Mouse (Mus musculus) hindbrain, embryonic 16.5 days (tissue): ENCODE data around the gene Cep85l. TPM values are rescaled to one million over a fixed set of nuclear protein-coding genes. Genes with fewer than 3 reads are reported as not detected.

ENCODE experiments used
- ATAC-seq: fragments of 200-750 bp; cut with Nextera tagmentation; 2 replicates; pipeline ENCODE4 v1.8.0; 2017; ENCODE audit warnings: moderate TSS enrichment, moderate library complexity
- H3K27ac ChIP-seq: fragments of 300-500 bp; sonication (generic); 2 replicates; pipeline ENCODE4 v1.5.1; 2014; ENCODE audit warnings: low read depth, mild to moderate bottlenecking, control low read depth, low read length, moderate library complexity
- H3K27me3 ChIP-seq: fragments of 300-500 bp; sonication (generic); replicated peaks from 2 replicates; pipeline ENCODE4 v1.6.1; 2014; ENCODE audit warnings: low read length; ENCODE audit not compliant: control insufficient read depth, insufficient read depth
- H3K36me3 ChIP-seq: fragments of 300-500 bp; sonication (generic); 2 replicates; pipeline ENCODE4 v1.6.1; 2014; ENCODE audit warnings: mild to moderate bottlenecking, low read length, moderate library complexity, mixed read lengths; ENCODE audit not compliant: control insufficient read depth, insufficient read depth
- H3K4me1 ChIP-seq: fragments of 300-500 bp; sonication (generic); 2 replicates; pipeline ENCODE4 v1.6.1; 2014; ENCODE audit warnings: low read depth, low read length; ENCODE audit not compliant: control insufficient read depth, insufficient read depth
- H3K4me2 ChIP-seq: fragments of 300-500 bp; sonication (generic); 2 replicates; pipeline ENCODE4 v1.6.1; 2014; ENCODE audit warnings: mild to moderate bottlenecking, low read length, control low read depth, moderate library complexity
- H3K4me3 ChIP-seq: fragments of 300-500 bp; sonication (generic); 2 replicates; pipeline ENCODE4 v1.5.1; 2014; ENCODE audit warnings: mild to moderate bottlenecking, low read length, control low read depth, moderate library complexity
- H3K9ac ChIP-seq: fragments of 300-500 bp; sonication (generic); 2 replicates; pipeline ENCODE4 v1.6.1; 2014; ENCODE audit warnings: low read depth, mild to moderate bottlenecking, control low read depth, low read length, moderate library complexity
- H3K9me3 ChIP-seq: fragments of 300-500 bp; sonication (generic); 2 replicates; pipeline ENCODE4 v1.6.1; 2014; ENCODE audit warnings: mild to moderate bottlenecking, low read length, moderate library complexity; ENCODE audit not compliant: control insufficient read depth
- WGBS: fragments of 180-500 bp; shearing (Covaris S2); extraction: QIAGEN DNeasy Blood & Tissue Kit; methylation state at CpG from one replicate; pipeline ENCODE4 v1.1.7; 2014; 5-methylcytosine and 5-hydroxymethylcytosine counted together
- polyA plus RNA-seq: library from polyadenylated mRNA; unstranded; fragments of >200 nt; fragmentation: Nextera tagmentation; extraction: Ambion mirVana; gene quantifications from 2 replicates; pipeline ENCODE4 v1.2.1, GENCODE M21; 2015

Gene Cep85l
- polyA plus RNA-seq, 1 experiment from 2014 or later: 4.4 TPM

DNA sequence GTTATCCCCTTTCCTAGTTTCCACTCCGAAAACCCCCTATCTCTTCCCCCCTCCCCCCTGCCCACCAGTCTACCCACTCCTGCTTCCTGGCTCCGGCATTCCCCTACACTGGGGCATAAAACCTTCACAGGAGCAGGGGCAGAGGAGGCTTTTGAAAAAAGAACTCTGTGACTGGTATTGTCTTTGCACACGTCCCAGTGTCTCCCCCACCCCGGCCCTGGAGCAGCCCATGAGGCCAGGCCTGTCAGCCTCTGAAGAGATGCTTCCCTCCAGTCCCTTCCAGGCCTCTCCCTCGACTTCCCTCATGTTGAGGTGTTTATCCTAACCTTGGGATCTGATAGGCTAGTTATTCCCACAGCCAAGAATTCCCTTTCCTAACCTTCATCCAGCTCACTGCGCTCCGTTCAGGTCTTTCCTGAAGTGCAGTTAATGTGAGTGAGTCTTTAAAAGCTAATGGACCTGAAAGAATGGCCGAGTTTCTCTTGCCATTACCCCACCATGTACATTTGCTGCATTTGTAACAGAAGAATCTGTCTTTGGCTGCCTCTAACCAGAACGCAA is 36.5 kb upstream of the Cep85l start:
- ATAC-seq: no peak
- H3K36me3 ChIP-seq: no peaks in the 10 kb centered on the region
- no peak overlapping the region for H3K27ac ChIP-seq
- no peaks in the 10 kb centered on the region for H3K27me3 ChIP-seq
- no peak overlapping the region for H3K4me3 ChIP-seq
- H3K4me1 ChIP-seq: no peaks in the 10 kb centered on the region
- no peaks in the 10 kb centered on the region for H3K9me3 ChIP-seq
- no peak overlapping the region for H3K4me2 ChIP-seq
- WGBS: 57% methylated on average over 9 of the region's 9 CpGs
- H3K9ac ChIP-seq: no peak overlapping the region

- H3K9ac ChIP-seq: no peak overlapping the region
- WGBS: 84% methylated on average over 9 of the region's 9 CpGs
Measured at GRCm38 (mm10) chr10:53415252-53415651, 35.5 kb upstream of the Cep85l start.

DNA sequence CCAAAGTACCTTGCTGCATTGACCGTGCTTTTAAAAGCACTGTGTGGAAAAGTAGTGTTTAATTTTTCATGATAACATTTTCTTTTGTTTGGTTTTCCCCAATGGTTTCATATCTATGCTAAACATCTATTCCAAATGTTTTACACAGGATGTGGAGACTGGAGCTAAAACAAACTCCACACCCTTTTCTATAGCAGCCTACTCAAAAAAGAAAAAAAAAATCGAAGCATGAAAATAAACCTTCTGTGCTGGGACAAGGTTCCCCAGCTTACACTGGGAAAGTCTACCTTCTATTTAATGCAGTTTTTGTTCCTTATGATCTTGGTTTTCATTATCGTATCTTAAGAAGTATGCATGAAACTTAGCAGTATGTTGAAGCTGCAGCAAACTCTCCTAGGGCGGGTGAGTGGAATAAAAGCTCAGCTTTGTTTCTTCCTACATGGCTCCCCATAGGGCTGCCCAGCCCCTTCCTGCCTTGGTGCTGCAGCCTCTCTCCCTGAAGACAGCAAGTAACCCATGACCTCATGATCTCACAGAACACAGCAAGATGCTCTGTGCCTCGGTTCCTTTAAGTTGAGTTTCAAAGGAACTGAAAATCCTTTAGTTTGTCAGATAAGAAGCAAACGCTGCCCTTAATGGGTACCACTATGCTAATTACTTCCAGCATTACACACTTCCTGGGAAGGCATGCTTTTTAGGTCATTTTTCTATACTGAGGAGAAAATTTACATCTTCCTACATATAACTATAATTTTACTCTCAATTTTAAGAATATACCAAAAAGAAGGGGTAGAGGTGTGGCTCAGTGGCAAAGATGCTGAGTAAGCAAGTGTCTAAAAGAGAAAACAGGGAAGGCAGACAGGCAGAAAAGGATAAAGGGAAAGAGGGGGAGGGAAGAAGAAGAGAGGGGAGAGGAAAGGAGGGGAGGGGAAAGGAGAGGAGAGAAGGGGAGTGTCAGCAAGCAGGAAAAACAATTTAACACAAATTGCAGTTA is 34.6 kb upstream of the Cep85l start:
- Histone ChIP-seq H3K4me3 (no peak overlapping the region), H3K27ac (no peak overlapping the region), H3K9ac (no peak overlapping the region), H3K9me3 (no peaks in the 10 kb centered on the region), H3K4me2 (no peak overlapping the region), H3K36me3 (no peaks in the 10 kb centered on the region), H3K4me1 (no peaks in the 10 kb centered on the region), H3K27me3 (no peaks in the 10 kb centered on the region)
- ATAC-seq: peak; percentile 45; the same call in 1 of the 2 replicates
- 42% methylated on average over 6 of the region's 6 CpGs for WGBS

More at GRCm38 (mm10) chr10:53415252-53415651, 35.5 kb upstream of the Cep85l start:
- Histone ChIP-seq H3K27ac (no peak overlapping the region), H3K4me1 (no peaks in the 10 kb centered on the region), H3K36me3 (no peaks in the 10 kb centered on the region), H3K27me3 (no peaks in the 10 kb centered on the region), H3K4me2 (no peak overlapping the region), H3K9me3 (no peaks in the 10 kb centered on the region), H3K4me3 (no peak overlapping the region)
- ATAC-seq: no peak

DNA sequence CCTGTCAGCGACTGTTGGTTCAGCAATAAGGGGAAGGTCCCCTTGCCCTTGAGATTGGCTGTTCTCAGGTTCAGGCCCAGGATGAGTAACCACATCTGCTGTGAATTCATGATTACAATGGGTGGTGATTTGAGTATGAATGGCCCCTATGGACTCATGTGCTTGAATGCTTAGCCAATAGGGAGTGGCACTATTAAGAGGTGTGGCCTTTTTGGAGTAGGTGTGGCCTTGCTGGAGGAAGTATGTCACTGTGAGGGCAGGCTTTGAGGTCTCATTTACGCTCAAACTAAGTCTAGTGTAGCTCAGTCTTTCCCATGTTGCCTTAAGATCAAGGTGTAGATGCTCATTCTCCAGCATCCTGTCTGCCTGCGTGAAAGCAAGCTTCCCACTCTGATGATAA is 33.2 kb upstream of the Cep85l start:
- no peak overlapping the region for H3K27ac ChIP-seq
- H3K4me3 ChIP-seq: no peak overlapping the region
- WGBS: 96% methylated on average over 3 of the region's 3 CpGs
- ATAC-seq: no peak
- no peak overlapping the region for H3K9ac ChIP-seq
- no peaks in the 10 kb centered on the region for H3K4me1 ChIP-seq
- no peaks in the 10 kb centered on the region for H3K27me3 ChIP-seq
- no peak overlapping the region for H3K4me2 ChIP-seq
- H3K36me3 ChIP-seq: no peaks in the 10 kb centered on the region
- H3K9me3 ChIP-seq: no peaks in the 10 kb centered on the region

- H3K9me3 ChIP-seq: no peaks in the 10 kb centered on the region
- H3K9ac ChIP-seq: no peak overlapping the region
- no peak overlapping the region for H3K27ac ChIP-seq
- no peak overlapping the region for H3K4me2 ChIP-seq
- H3K27me3 ChIP-seq: no peaks in the 10 kb centered on the region
- no peaks in the 10 kb centered on the region for H3K36me3 ChIP-seq
- 91% methylated on average over 2 of the region's 2 CpGs for WGBS
- ATAC-seq: no peak
- no peak overlapping the region for H3K4me3 ChIP-seq
- H3K4me1 ChIP-seq: no peaks in the 10 kb centered on the region
Measured at GRCm38 (mm10) chr10:53412165-53412564, 32.4 kb upstream of the Cep85l start.

GRCm38 (mm10) chr10:53410831-53411230 is 31.1 kb upstream of the Cep85l start:
- no peak overlapping the region for H3K27ac ChIP-seq
- H3K4me3 ChIP-seq: no peak overlapping the region
- H3K9me3 ChIP-seq: no peaks in the 10 kb centered on the region
- H3K4me1 ChIP-seq: no peaks in the 10 kb centered on the region
- no peaks in the 10 kb centered on the region for H3K27me3 ChIP-seq
- 89% methylated on average over 2 of the region's 2 CpGs for WGBS
- H3K9ac ChIP-seq: no peak overlapping the region
- no peak for ATAC-seq
- H3K36me3 ChIP-seq: no peaks in the 10 kb centered on the region
- H3K4me2 ChIP-seq: no peak overlapping the region

GRCm38 (mm10) chr10:53407422-53407821 is 27.7 kb upstream of the Cep85l start:
- no peaks in the 10 kb centered on the region for H3K9me3 ChIP-seq
- no peak overlapping the region for H3K4me3 ChIP-seq
- no peak for ATAC-seq
- no peaks in the 10 kb centered on the region for H3K36me3 ChIP-seq
- no peak overlapping the region for H3K9ac ChIP-seq
- no peak overlapping the region for H3K27ac ChIP-seq
- H3K4me1 ChIP-seq: no peaks in the 10 kb centered on the region
- no peak overlapping the region for H3K4me2 ChIP-seq
- WGBS: 79% methylated on average over 4 of the region's 4 CpGs
- no peaks in the 10 kb centered on the region for H3K27me3 ChIP-seq

- ATAC-seq: no peak
- no peak overlapping the region for H3K4me2 ChIP-seq
- no peaks in the 10 kb centered on the region for H3K4me1 ChIP-seq
- no peak overlapping the region for H3K4me3 ChIP-seq
- H3K36me3 ChIP-seq: no peaks in the 10 kb centered on the region
- no peak overlapping the region for H3K27ac ChIP-seq
- no peaks in the 10 kb centered on the region for H3K27me3 ChIP-seq
- WGBS: 94% methylated on average over 2 of the region's 2 CpGs
- H3K9me3 ChIP-seq: no peaks in the 10 kb centered on the region
- H3K9ac ChIP-seq: no peak overlapping the region
Measured at GRCm38 (mm10) chr10:53406845-53407244, 27.1 kb upstream of the Cep85l start.

- no peaks in the 10 kb centered on the region for H3K9me3 ChIP-seq
- peaks cover 3% of the 10 kb centered on the region; the same call in 1 of the 2 replicates for H3K4me1 ChIP-seq
- no peaks in the 10 kb centered on the region for H3K36me3 ChIP-seq
- no peak for ATAC-seq
- no peak overlapping the region for H3K4me3 ChIP-seq
- H3K27ac ChIP-seq: no peak overlapping the region
- no peaks in the 10 kb centered on the region for H3K27me3 ChIP-seq
- no peak overlapping the region for H3K9ac ChIP-seq
- H3K4me2 ChIP-seq: no peak overlapping the region
Measured at GRCm38 (mm10) chr10:53402293-53402692, 22.5 kb upstream of the Cep85l start.
